Mouse (Mus musculus) neural tube, embryonic 14.5 days (tissue): ENCODE measurements around the gene Zfp282. TPM values are rescaled to one million over a fixed set of nuclear protein-coding genes. Genes with fewer than 3 reads are reported as not detected.

Experiments
- ATAC-seq: fragments of 200-750 bp; cut with Nextera tagmentation; 2 replicates; pipeline ENCODE4 v1.8.0; 2017; ENCODE audit warnings: low read depth, mild to moderate bottlenecking, moderate TSS enrichment, moderate library complexity
- H3K27ac ChIP-seq: fragments of 300-500 bp; sonication (generic); 2 replicates; pipeline ENCODE4 v1.5.1; 2014; ENCODE audit warnings: low read depth, mild to moderate bottlenecking, control low read depth, low read length, moderate library complexity, mixed read lengths
- H3K27me3 ChIP-seq: fragments of 300-500 bp; sonication (generic); 2 replicates; pipeline ENCODE4 v1.6.1; 2014; ENCODE audit warnings: low read length; ENCODE audit not compliant: control insufficient read depth, insufficient read depth
- H3K36me3 ChIP-seq: fragments of 300-500 bp; sonication (generic); 2 replicates; pipeline ENCODE4 v1.6.1; 2014; ENCODE audit warnings: low read length, mixed read lengths; ENCODE audit not compliant: control insufficient read depth, insufficient read depth
- H3K4me1 ChIP-seq: fragments of 300-500 bp; sonication (generic); 2 replicates; pipeline ENCODE4 v1.6.1; 2014; ENCODE audit warnings: low read length; ENCODE audit not compliant: control insufficient read depth, insufficient read depth
- H3K4me2 ChIP-seq: fragments of 300-500 bp; sonication (generic); 2 replicates; pipeline ENCODE4 v1.6.1; 2014; ENCODE audit warnings: mild to moderate bottlenecking, low read depth, low read length, control low read depth
- H3K4me3 ChIP-seq: fragments of 300-500 bp; sonication (generic); 2 replicates; pipeline ENCODE4 v1.5.1; 2014; ENCODE audit warnings: low read depth, low read length, control low read depth, mixed read lengths
- H3K9ac ChIP-seq: fragments of 300-500 bp; sonication (generic); replicated peaks from 2 replicates; pipeline ENCODE4 v1.6.1; 2014; ENCODE audit warnings: low read depth, mild to moderate bottlenecking, control low read depth, low read length, mixed read lengths
- H3K9me3 ChIP-seq: fragments of 300-500 bp; sonication (generic); 2 replicates; pipeline ENCODE4 v1.6.1; 2016; ENCODE audit warnings: low read length; ENCODE audit not compliant: control insufficient read depth
- WGBS: fragments of 180-500 bp; shearing (Covaris S2); extraction: QIAGEN DNeasy Blood & Tissue Kit; methylation state at CpG from one replicate; pipeline ENCODE4 v1.1.7; 2014; 5-methylcytosine and 5-hydroxymethylcytosine counted together
- polyA plus RNA-seq: library from polyadenylated mRNA; unstranded; fragments of >200 nt; fragmentation: Nextera tagmentation; extraction: Ambion mirVana; gene quantifications from 2 replicates; pipeline ENCODE4 v1.2.1, GENCODE M21; 2014

Zfp282 gene
- polyA plus RNA-seq, 1 experiment from 2014 or later: 15.9 TPM

- H3K27ac ChIP-seq: no peak overlapping the region
Observed at GRCm38 (mm10) chr6:47943021-47943691, 66.2 kb downstream of the Zfp282 start.

GRCm38 (mm10) chr6:47943721-47944120 lies 66.7 kb downstream of the Zfp282 start:
- H3K4me3 ChIP-seq: peak overlapping the region; percentile 36
- H3K27ac ChIP-seq: no peak overlapping the region
- H3K4me2 ChIP-seq: peak overlapping the region; percentile 73; the same call in 1 of the 2 replicates
- no peaks in the 10 kb centered on the region for H3K4me1 ChIP-seq
- H3K9ac ChIP-seq: no peak overlapping the region; the same call in 1 of the 2 replicates
- no peaks in the 10 kb centered on the region for H3K27me3 ChIP-seq
- H3K36me3 ChIP-seq: no peaks in the 10 kb centered on the region
- no peak for ATAC-seq
- 85% methylated on average over 3 of the region's 3 CpGs for WGBS
- no peaks in the 10 kb centered on the region for H3K9me3 ChIP-seq

More at GRCm38 (mm10) chr6:47943021-47943691, 66.2 kb downstream of the Zfp282 start:
- Histone ChIP-seq H3K4me3 (peak overlapping the region; percentile 36), H3K36me3 (no peaks in the 10 kb centered on the region), H3K27me3 (no peaks in the 10 kb centered on the region), H3K9ac (peak overlapping the region; percentile 54), H3K9me3 (no peaks in the 10 kb centered on the region), H3K4me1 (no peaks in the 10 kb centered on the region), H3K4me2 (peak overlapping the region; percentile 73)
- ATAC-seq: peak; percentile 89
- WGBS: 9% methylated on average over 60 of the region's 64 CpGs

DNA sequence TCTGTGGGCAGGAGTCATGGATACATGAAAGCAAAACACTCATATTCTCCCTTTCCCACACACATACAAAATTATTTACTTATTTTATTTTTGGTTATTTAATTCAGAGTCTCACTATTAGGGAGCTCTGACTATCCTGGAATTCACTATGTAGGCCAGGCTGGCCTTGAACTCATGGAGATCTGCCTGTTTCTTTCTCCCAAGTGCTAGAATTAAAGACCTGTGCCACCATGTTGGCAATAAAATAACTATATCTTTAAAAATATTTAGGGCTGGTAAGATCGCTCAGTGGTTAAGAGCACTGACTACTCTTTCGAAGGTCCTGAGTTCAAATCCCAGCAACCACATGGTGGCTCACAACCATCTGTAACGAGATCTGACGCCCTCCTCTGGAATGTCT lies 70.4 kb downstream of the Zfp282 start:
- Histone ChIP-seq H3K36me3 (no peaks in the 10 kb centered on the region), H3K27me3 (no peaks in the 10 kb centered on the region), H3K27ac (no peak overlapping the region), H3K4me2 (no peak overlapping the region), H3K4me1 (no peaks in the 10 kb centered on the region), H3K9me3 (no peaks in the 10 kb centered on the region), H3K9ac (no peak overlapping the region), H3K4me3 (no peak overlapping the region)
- 95% methylated on average over 4 of the region's 4 CpGs for WGBS
- no peak for ATAC-seq

GRCm38 (mm10) chr6:47953191-47953726 lies 76.3 kb downstream of the Zfp282 start, which contains the start of gene Zfp956:
TSS of gene Zfp956 (plus strand) at chr6:47953390.
- Histone ChIP-seq H3K4me2 (peak within 1 kb of the TSS; percentile 61), H3K4me1 (peaks cover 9% of the 10 kb centered on the region; the same call in 1 of the 2 replicates), H3K36me3 (no peaks in the 10 kb centered on the region), H3K27me3 (no peaks in the 10 kb centered on the region), H3K4me3 (peak within 1 kb of the TSS; percentile 68), H3K9me3 (no peaks in the 10 kb centered on the region), H3K9ac (peak within 1 kb of the TSS; percentile 72), H3K27ac (peak within 1 kb of the TSS; percentile 67)
- WGBS: under 1% methylated on average over 31 of the region's 31 CpGs
- ATAC-seq: peak; percentile 100

DNA sequence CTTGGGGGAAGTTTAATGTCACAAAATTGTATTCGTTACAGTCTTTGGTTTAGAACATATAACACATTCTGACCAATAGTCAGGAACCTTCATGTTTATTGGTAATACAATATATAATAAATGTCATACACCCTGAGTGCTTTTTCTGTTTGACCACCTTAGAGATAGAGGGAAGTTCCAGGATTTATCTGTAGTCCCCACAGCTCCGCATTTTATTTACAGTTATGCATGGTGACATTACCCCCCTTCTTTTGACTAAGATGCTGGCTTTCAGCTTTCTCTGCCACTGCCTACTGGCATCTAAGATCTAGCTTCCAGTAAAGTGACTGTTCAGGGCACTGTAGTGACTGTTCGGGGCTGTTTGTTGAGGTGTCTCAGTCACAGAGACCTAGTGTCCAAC lies 77.4 kb downstream of the Zfp282 start:
- Histone ChIP-seq H3K4me3 (peak overlapping the region; percentile 68; the same call in 1 of the 2 replicates), H3K27me3 (no peaks in the 10 kb centered on the region), H3K9ac (no peak overlapping the region), H3K4me1 (peaks cover 9% of the 10 kb centered on the region; the same call in 1 of the 2 replicates), H3K4me2 (peak overlapping the region; percentile 61; the same call in 1 of the 2 replicates), H3K36me3 (no peaks in the 10 kb centered on the region), H3K27ac (no peak overlapping the region), H3K9me3 (no peaks in the 10 kb centered on the region)
- no peak for ATAC-seq
- WGBS: 93% methylated on average over 3 of the region's 3 CpGs

- Histone ChIP-seq H3K27ac (no peak overlapping the region), H3K36me3 (peaks cover 10% of the 10 kb centered on the region), H3K9ac (no peak overlapping the region), H3K4me1 (peaks cover 9% of the 10 kb centered on the region; the same call in 1 of the 2 replicates), H3K4me2 (no peak overlapping the region), H3K27me3 (no peaks in the 10 kb centered on the region), H3K4me3 (no peak overlapping the region), H3K9me3 (no peaks in the 10 kb centered on the region)
- no peak for ATAC-seq
Observed at GRCm38 (mm10) chr6:47957816-47958215, 80.8 kb downstream of the Zfp282 start.

Other genes starting within 250 kb of the Zfp282 start
- gene Pdia4, start 63.8 kb upstream of the Zfp282 start, polyA plus RNA-seq: 138 and 165 TPM in 2 replicates
- gene Zfp786, start 46.3 kb upstream of the Zfp282 start, polyA plus RNA-seq: 17.7 and 18.4 TPM in 2 replicates
- 20.1 and 23.1 TPM in 2 replicates for gene Zfp398, start 41.5 kb upstream of the Zfp282 start, polyA plus RNA-seq
- gene Zfp212, start 43.3 kb downstream of the Zfp282 start, polyA plus RNA-seq: 11.7 and 14.8 TPM in 2 replicates
- 22.2 and 24.0 TPM in 2 replicates for gene Zfp956, start 76.2 kb downstream of the Zfp282 start, polyA plus RNA-seq
- gene Zfp777, start 171.7 kb downstream of the Zfp282 start, polyA plus RNA-seq: 12.1 and 12.4 TPM in 2 replicates
- gene Zfp746, start 209.4 kb downstream of the Zfp282 start, polyA plus RNA-seq: 22.9 and 23.9 TPM in 2 replicates